Mouse (Mus musculus) stomach, postnatal 0 days (tissue): Measurements from ENCODE around the gene Rps6kl1. TPM values are rescaled to one million over a fixed set of nuclear protein-coding genes. Genes with fewer than 3 reads are reported as not detected.

ENCODE experiments used
- ATAC-seq: fragments of 200-750 bp; cut with Nextera tagmentation; 2 replicates; pipeline ENCODE4 v1.8.0; 2017; ENCODE audit not compliant: low FRiP score, low TSS enrichment
- DNase-seq: peaks from one replicate; pipeline ENCODE4 v3.0.0-alpha.2; 2016; ENCODE audit warnings: low spot score
- H3K27ac ChIP-seq: fragments of 300-500 bp; sonication (generic); replicated peaks from 2 replicates; pipeline ENCODE4 v1.5.1; 2014; ENCODE audit warnings: mild to moderate bottlenecking, control low read depth
- H3K27me3 ChIP-seq: fragments of 300-500 bp; sonication (generic); 2 replicates; pipeline ENCODE4 v1.6.1; 2014; ENCODE audit warnings: low read length; ENCODE audit not compliant: control insufficient read depth, insufficient read depth
- H3K36me3 ChIP-seq: fragments of 300-500 bp; sonication (generic); 2 replicates; pipeline ENCODE4 v1.6.1; 2014; ENCODE audit warnings: low read length, mixed read lengths; ENCODE audit not compliant: control insufficient read depth, insufficient read depth
- H3K4me1 ChIP-seq: fragments of 300-500 bp; sonication (generic); replicated peaks from 2 replicates; pipeline ENCODE4 v1.6.1; 2014; ENCODE audit warnings: antibody characterized with exemption; ENCODE audit not compliant: control insufficient read depth, insufficient read depth
- H3K4me2 ChIP-seq: fragments of 300-500 bp; sonication (generic); replicated peaks from 2 replicates; pipeline ENCODE4 v1.6.1; 2014; ENCODE audit warnings: low read depth, mild to moderate bottlenecking, control low read depth, moderate library complexity
- H3K4me3 ChIP-seq: fragments of 300-500 bp; sonication (generic); 2 replicates; pipeline ENCODE4 v1.5.1; 2014; ENCODE audit warnings: low read depth, low read length, control low read depth
- H3K9ac ChIP-seq: fragments of 300-500 bp; sonication (generic); 2 replicates; pipeline ENCODE4 v1.6.1; 2014; ENCODE audit warnings: mild to moderate bottlenecking, low read length, control low read depth, mixed read lengths
- H3K9me3 ChIP-seq: fragments of 300-500 bp; sonication (generic); 2 replicates; pipeline ENCODE4 v1.6.1; 2016; ENCODE audit warnings: low read length; ENCODE audit not compliant: control insufficient read depth
- CTCF ChIP-seq: IDR thresholded peaks from 2 replicates; pipeline ENCODE4 v1.5.1; 2016; ENCODE audit warnings: antibody characterized with exemption, low read depth, mild to moderate bottlenecking, moderate library complexity
- EP300 ChIP-seq: optimal IDR thresholded peaks from 2 replicates; pipeline ENCODE3; 2016; ENCODE audit warnings: antibody characterized with exemption
- WGBS: fragments of 180-500 bp; shearing (Covaris S2); extraction: QIAGEN DNeasy Blood & Tissue Kit; methylation state at CpG from one replicate; pipeline ENCODE4 v1.1.7; 2014; 5-methylcytosine and 5-hydroxymethylcytosine counted together
- polyA plus RNA-seq: library from polyadenylated mRNA; unstranded; fragments of >200 nt; fragmentation: Nextera tagmentation; extraction: Ambion mirVana; gene quantifications from 2 replicates; pipeline ENCODE4 v1.2.1, GENCODE M21; 2015

Rps6kl1 gene
- polyA plus RNA-seq, 1 experiment from 2014 or later: 0.65 TPM

- Histone ChIP-seq H3K4me1 (peaks cover 14% of the 10 kb centered on the region; the same call in 1 of the 2 replicates), H3K27me3 (no peaks in the 10 kb centered on the region), H3K9me3 (no peaks in the 10 kb centered on the region), H3K27ac (no peak overlapping the region), H3K4me2 (no peak overlapping the region), H3K9ac (no peak overlapping the region), H3K36me3 (no peaks in the 10 kb centered on the region), H3K4me3 (no peak overlapping the region)
- 82% methylated on average over 2 of the region's 2 CpGs for WGBS
- TF ChIP-seq CTCF (no peak), EP300 (no peak)
- no peak for DNase-seq
- no peak for ATAC-seq
These were observed 27.2 kb upstream of the Rps6kl1 start for GRCm38 (mm10) chr12:85178294-85178693.

GRCm38 (mm10) chr12:85177740-85178239 lies 26.7 kb upstream of the Rps6kl1 start, which contains the start of gene Pgf:
Gene Pgf (minus strand): TSS chr12:85177790.
- no peak for DNase-seq
- Histone ChIP-seq H3K27ac (0 out of 2 replicates have a peak within 1 kb of the TSS, but pooled peaks have one; percentile 18), H3K4me2 (peak within 1 kb of the TSS; percentile 65), H3K4me1 (peaks cover 14% of the 10 kb centered on the region; the same call in 1 of the 2 replicates), H3K36me3 (no peaks in the 10 kb centered on the region), H3K9ac (peak within 1 kb of the TSS; percentile 56), H3K27me3 (no peaks in the 10 kb centered on the region), H3K9me3 (no peaks in the 10 kb centered on the region), H3K4me3 (peak within 1 kb of the TSS; percentile 35)
- TF ChIP-seq CTCF: no peak
- TF ChIP-seq EP300: no peak
- WGBS: 85% methylated on average over 10 of the region's 10 CpGs
- no peak for ATAC-seq

- Histone ChIP-seq H3K36me3 (no peaks in the 10 kb centered on the region), H3K9me3 (no peaks in the 10 kb centered on the region), H3K4me2 (peak overlapping the region; percentile 65), H3K9ac (peak overlapping the region; percentile 56), H3K4me1 (peaks cover 14% of the 10 kb centered on the region; the same call in 1 of the 2 replicates), H3K4me3 (peak overlapping the region; percentile 35), H3K27me3 (no peaks in the 10 kb centered on the region), H3K27ac (0 out of 2 replicates have a peak overlapping the region, but pooled peaks have one; percentile 18)
- 4% methylated on average over 32 of the region's 32 CpGs for WGBS
- DNase-seq: peak; percentile 71
- ATAC-seq: peak; percentile 61
- TF ChIP-seq EP300 (no peak), CTCF (no peak)
These were observed 25.9 kb upstream of the Rps6kl1 start for GRCm38 (mm10) chr12:85176846-85177523.

- Histone ChIP-seq H3K9me3 (no peaks in the 10 kb centered on the region), H3K27me3 (no peaks in the 10 kb centered on the region), H3K27ac (0 out of 2 replicates have a peak overlapping the region, but pooled peaks have one; percentile 13), H3K4me1 (peaks cover 14% of the 10 kb centered on the region; the same call in 1 of the 2 replicates), H3K4me3 (peak overlapping the region; percentile 35), H3K36me3 (no peaks in the 10 kb centered on the region), H3K4me2 (peak overlapping the region; percentile 65), H3K9ac (peak overlapping the region; percentile 56)
- TF ChIP-seq EP300 (no peak), CTCF (no peak)
- peak; percentile 52 for DNase-seq
- ATAC-seq: peak; percentile 30; the same call in 1 of the 2 replicates
- WGBS: 24% methylated on average over 11 of the region's 11 CpGs
These were observed 25.1 kb upstream of the Rps6kl1 start for GRCm38 (mm10) chr12:85175926-85176845.

GRCm38 (mm10) chr12:85175087-85175675 lies 24.1 kb upstream of the Rps6kl1 start:
- H3K36me3 ChIP-seq: no peaks in the 10 kb centered on the region
- H3K27me3 ChIP-seq: no peaks in the 10 kb centered on the region
- 0 out of 2 replicates have a peak overlapping the region, but pooled peaks have one; percentile 1 for H3K4me3 ChIP-seq
- ATAC-seq (no peak), DNase-seq (peak; percentile 42)
- no peak for TF ChIP-seq CTCF
- TF ChIP-seq EP300: no peak
- H3K9ac ChIP-seq: peak overlapping the region; percentile 56
- H3K4me1 ChIP-seq: peaks cover 14% of the 10 kb centered on the region; the same call in 1 of the 2 replicates
- peak overlapping the region; percentile 35; the same call in 1 of the 2 replicates for H3K27ac ChIP-seq
- no peaks in the 10 kb centered on the region for H3K9me3 ChIP-seq
- 34% methylated on average over 16 of the region's 16 CpGs for WGBS
- H3K4me2 ChIP-seq: peak overlapping the region; percentile 65
